Mouse (Mus musculus) spleen, adult 2 months (tissue): Measurements from ENCODE around the gene Adgrv1. TPM values are rescaled to one million over a fixed set of nuclear protein-coding genes. Genes with fewer than 3 reads are reported as not detected.
A peak's percentile ranks its signal among the peaks of the same experiment; 100 is the strongest.

Experiments used
- DNase-seq, 2 experiments: peaks; one replicate each; pipeline versions ENCODE4 v3.0.0 to v3.0.0-alpha.2; 2012 to 2021; ENCODE audit warnings: low spot score in 2 of 2, low read depth in 1 of 2
- H3K27ac ChIP-seq: fragments of 200-500 bp; 2 replicates; pipeline ENCODE4 v1.5.1; 2012; ENCODE audit warnings: low read length, inconsistent platforms; ENCODE audit not compliant: insufficient read depth
- H3K27me3 ChIP-seq: fragments of 200-500 bp; 2 replicates; pipeline ENCODE4 v1.6.1; 2012; ENCODE audit warnings: mild to moderate bottlenecking, moderate library complexity, low read length, inconsistent platforms; ENCODE audit not compliant: control insufficient read depth, insufficient read depth
- H3K36me3 ChIP-seq: fragments of 200-500 bp; 2 replicates; pipeline ENCODE4 v1.6.1; 2012; ENCODE audit warnings: mild to moderate bottlenecking, low read length, inconsistent platforms; ENCODE audit not compliant: control insufficient read depth, insufficient read depth
- H3K4me1 ChIP-seq: fragments of 200-500 bp; 2 replicates; pipeline ENCODE4 v1.6.1; 2011; ENCODE audit warnings: inconsistent platforms; ENCODE audit not compliant: control insufficient read depth, insufficient read depth, insufficient read length
- H3K4me3 ChIP-seq: fragments of 200-500 bp; 2 replicates; pipeline ENCODE4 v1.5.1; 2011; ENCODE audit warnings: mild to moderate bottlenecking, inconsistent platforms; ENCODE audit not compliant: insufficient read depth, insufficient read length; ENCODE audit errors: extremely low read depth
- CTCF ChIP-seq: fragments of 200-500 bp; IDR thresholded peaks from 2 replicates; pipeline ENCODE4 v1.5.1; 2011; ENCODE audit warnings: mild to moderate bottlenecking, inconsistent platforms; ENCODE audit not compliant: insufficient read depth, insufficient read length, insufficient replicate concordance; ENCODE audit errors: extremely low read depth
- POLR2A ChIP-seq: fragments of 200-500 bp; IDR thresholded peaks from 2 replicates; pipeline ENCODE4 v1.6.1; 2011; ENCODE audit warnings: low read depth, low read length, inconsistent platforms
- WGBS: fragments of 180-500 bp; shearing (Covaris S2); methylation state at CpG from one replicate; pipeline ENCODE4 v1.1.7; 2018; 5-methylcytosine and 5-hydroxymethylcytosine counted together
- polyA plus RNA-seq: library from polyadenylated mRNA; depleted of rRNA; stranded (reverse); fragments of >200 nt; gene quantifications from 2 replicates; pipeline ENCODE4 v1.2.3, GENCODE M21; 2012; rRNA removed

Adgrv1 gene
- 0.28 and 0.40 TPM in 2 replicates for polyA plus RNA-seq

DNA sequence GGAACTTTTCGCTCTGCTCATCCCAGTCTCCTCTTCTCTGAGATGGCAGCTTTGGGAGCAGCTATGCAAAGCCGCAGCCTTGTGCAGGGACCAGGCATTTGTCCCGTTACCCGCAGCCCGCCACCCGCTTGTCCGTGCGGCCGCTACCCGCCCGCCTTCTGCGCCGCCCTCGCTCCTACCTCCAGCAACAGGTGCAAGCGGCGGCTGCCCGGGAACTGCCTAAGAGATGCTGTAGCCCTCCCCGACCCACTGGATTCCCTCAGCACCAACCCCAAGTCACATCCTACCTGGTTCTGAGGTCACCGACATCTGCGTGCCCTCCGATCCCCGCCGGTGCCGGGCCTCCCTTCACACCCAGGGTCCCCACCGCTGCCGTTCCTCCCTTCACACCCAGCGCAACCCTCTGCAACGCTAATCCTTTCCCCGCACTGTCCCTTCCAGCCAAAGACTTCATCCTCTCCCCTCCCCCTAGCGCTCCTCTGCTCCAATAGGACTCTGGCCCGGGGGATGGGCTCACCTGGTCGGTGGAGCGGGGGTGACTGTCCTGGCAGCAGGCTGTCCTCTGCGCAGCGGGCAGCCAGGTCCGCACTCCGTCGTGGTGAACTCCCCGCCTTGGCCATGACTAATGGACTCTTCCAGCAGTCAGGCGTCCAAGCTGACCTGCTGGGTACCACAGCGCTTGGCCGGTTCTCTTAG is at the start of gene Adgrv1:
Gene Adgrv1 (minus strand): TSS at position 435 of the 696 bp plus-strand sequence.
- no peak for DNase-seq
- 7% methylated on average over 42 of the region's 42 CpGs for WGBS
- TF ChIP-seq POLR2A (no peak), CTCF (no peak)
- Histone ChIP-seq H3K36me3 (no peaks in the 10 kb centered on the region), H3K27ac (no peak within 1 kb of the TSS), H3K27me3 (peaks cover 6% of the 10 kb centered on the region; the same call in 1 of the 2 replicates), H3K4me1 (no peaks in the 10 kb centered on the region), H3K4me3 (no peak within 1 kb of the TSS)

- H3K36me3 ChIP-seq: peaks cover 7% of the 10 kb centered on the region; the same call in 1 of the 2 replicates
- H3K27me3 ChIP-seq: no peaks in the 10 kb centered on the region
- DNase-seq: no peak
- no peaks in the 10 kb centered on the region for H3K4me1 ChIP-seq
- WGBS: 71% methylated on average over 8 of the region's 8 CpGs
- no peak overlapping the region for H3K27ac ChIP-seq
- TF ChIP-seq POLR2A: no peak
- no peak for TF ChIP-seq CTCF
- H3K4me3 ChIP-seq: no peak overlapping the region
Observed at GRCm38 (mm10) chr13:81675333-81675732, 42.4 kb upstream of the Adgrv1 start.

- TF ChIP-seq CTCF (no peak), POLR2A (no peak)
- no peaks in the 10 kb centered on the region for H3K4me1 ChIP-seq
- H3K4me3 ChIP-seq: no peak overlapping the region
- no peak overlapping the region for H3K27ac ChIP-seq
- peaks cover 34% of the 10 kb centered on the region for H3K36me3 ChIP-seq
- H3K27me3 ChIP-seq: no peaks in the 10 kb centered on the region
- no peak for DNase-seq
- 87% methylated on average over 5 of the region's 5 CpGs for WGBS
Observed at GRCm38 (mm10) chr13:81667713-81668112, 34.8 kb upstream of the Adgrv1 start.

- H3K27me3 ChIP-seq: no peaks in the 10 kb centered on the region
- no peak overlapping the region for H3K4me3 ChIP-seq
- peaks cover 29% of the 10 kb centered on the region for H3K36me3 ChIP-seq
- 93% methylated on average over 5 of the region's 5 CpGs for WGBS
- no peak overlapping the region for H3K27ac ChIP-seq
- TF ChIP-seq CTCF (no peak), POLR2A (no peak)
- no peak for DNase-seq
- H3K4me1 ChIP-seq: no peaks in the 10 kb centered on the region
Observed at GRCm38 (mm10) chr13:81664331-81664698, 31.4 kb upstream of the Adgrv1 start.

- H3K4me1 ChIP-seq: no peaks in the 10 kb centered on the region
- no peak overlapping the region for H3K27ac ChIP-seq
- H3K27me3 ChIP-seq: no peaks in the 10 kb centered on the region
- no peak for TF ChIP-seq POLR2A
- TF ChIP-seq CTCF: no peak
- H3K4me3 ChIP-seq: no peak overlapping the region
- peaks cover 24% of the 10 kb centered on the region for H3K36me3 ChIP-seq
- no peak for DNase-seq
- WGBS: 89% methylated on average over 12 of the region's 12 CpGs
Observed at GRCm38 (mm10) chr13:81663566-81664330, 30.8 kb upstream of the Adgrv1 start.

GRCm38 (mm10) chr13:81658053-81658752 is 25.2 kb upstream of the Adgrv1 start:
- peak overlapping the region; percentile 88; the same call in 1 of the 2 replicates for H3K27ac ChIP-seq
- DNase-seq: no peak
- 8% methylated on average over 21 of the region's 21 CpGs for WGBS

More at GRCm38 (mm10) chr13:81658053-81658752, 25.2 kb upstream of the Adgrv1 start:
- Histone ChIP-seq H3K27me3 (no peaks in the 10 kb centered on the region), H3K4me1 (no peaks in the 10 kb centered on the region), H3K36me3 (no peaks in the 10 kb centered on the region), H3K4me3 (peak overlapping the region; percentile 90)
- TF ChIP-seq POLR2A (no peak), CTCF (no peak)
